Mouse (Mus musculus) spleen, adult 12 weeks (tissue): ENCODE results near the gene Il20rb.

ENCODE experiments used
- DNase-seq: peaks from one replicate; pipeline ENCODE4 v3.0.0; 2022; ENCODE audit warnings: low spot score

Il20rb gene

DNA sequence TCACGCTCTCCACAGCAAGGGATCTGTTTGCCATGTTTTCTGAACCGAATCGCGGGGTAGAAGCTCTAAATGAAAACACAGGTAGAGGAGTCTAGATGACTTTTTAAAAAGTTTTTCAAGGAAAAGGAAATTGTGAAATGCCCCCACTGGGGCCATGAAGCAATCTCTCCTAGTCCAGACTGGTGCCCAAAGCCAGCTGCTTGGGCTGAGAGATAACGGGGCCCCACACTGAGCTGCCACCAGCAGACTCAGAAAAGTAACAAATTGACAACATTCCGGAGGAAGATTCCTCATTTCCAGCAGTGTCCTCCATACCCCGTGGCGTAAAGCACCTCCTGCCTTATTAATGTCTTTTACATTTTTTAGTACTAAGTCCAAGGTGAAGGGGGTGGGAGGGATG is 66.9 kb downstream of the Il20rb start:
- no peak for DNase-seq

DNA sequence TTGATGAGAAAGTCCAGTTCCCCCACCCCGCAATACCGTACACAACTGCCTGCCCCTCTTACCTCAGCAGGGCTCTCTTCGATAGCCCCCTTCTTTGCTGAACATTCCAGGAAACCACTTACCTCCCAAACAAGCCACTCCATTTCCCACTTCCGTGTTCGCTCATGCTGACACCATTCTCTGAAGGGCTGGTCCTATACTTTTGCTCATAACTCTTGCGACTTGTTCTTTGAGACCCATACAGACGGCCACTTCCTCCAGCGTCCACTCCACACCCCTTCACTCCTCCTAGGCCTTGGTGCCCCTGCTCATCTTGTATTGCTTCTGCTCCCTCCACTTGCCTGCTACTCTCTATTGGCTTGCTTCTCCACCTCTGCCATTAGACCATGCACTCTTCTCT is 67.5 kb downstream of the Il20rb start:
- no peak for DNase-seq

DNA sequence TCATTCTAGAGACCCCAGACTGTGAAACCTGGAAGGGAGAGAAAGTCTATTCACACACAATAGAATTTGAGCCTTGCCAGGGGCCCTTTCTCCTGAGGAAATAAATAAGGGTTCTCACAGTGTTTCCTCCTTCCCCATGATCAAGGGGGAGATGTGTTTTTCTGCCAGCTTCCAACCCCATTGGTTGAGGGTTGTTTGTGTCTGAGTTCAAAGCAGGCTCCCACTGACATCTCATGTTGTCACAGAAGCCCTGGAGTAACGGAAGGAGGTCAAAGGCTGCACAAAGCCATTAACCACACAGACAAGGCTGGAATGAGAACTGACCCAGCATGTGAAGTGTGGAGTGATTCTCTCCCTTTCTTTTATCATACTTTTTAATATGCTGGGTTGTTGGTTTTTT is 69.8 kb downstream of the Il20rb start:
- DNase-seq: no peak

DNA sequence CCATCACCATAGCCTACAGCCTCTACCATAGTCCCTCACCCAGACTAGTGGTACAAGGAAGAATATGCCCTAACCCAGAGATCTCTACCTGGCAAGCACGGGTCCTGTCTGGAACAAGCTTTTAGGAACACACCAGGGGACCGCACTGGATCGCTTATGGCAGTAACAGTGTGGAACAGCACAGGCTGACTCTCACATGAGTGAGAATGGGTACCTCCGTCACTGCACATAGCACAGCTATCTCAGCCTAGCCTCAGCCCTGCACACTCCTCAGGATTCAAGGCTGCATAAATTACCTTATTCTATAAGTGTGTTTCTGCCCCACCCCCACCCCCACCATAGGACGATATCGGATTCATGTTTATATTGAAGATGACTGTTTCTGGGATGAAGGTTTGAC is 70.3 kb downstream of the Il20rb start:
- DNase-seq: no peak

DNA sequence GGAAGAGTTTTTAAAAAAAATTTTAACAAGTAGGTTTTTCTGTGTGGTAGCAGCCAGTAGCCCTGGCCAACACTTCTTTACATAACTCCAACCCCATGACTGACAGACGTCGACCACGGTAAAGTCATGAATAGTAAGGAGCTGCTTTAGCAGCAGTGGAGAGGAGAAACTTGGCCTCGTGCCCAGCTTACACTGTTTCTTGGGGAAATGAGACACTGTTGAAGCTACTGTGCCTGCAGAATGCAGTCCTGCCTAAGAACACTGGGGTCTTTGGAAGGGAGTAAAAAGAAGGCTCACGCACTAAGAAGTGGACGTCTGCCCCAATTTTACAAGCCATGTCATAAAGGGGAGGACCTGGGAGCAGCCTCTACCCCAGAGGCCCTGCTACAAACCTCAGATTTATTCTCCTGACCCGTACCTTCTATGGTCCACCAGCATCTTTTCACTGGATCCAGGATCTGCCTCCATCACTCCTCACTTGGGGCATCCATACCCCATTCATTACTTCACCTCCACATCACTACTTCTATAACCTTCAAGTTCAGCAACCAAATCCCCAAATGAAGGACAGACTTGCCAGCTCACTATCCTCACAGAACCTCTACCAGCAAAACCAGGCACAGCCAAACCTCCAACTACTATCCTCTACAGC is 71.1 kb downstream of the Il20rb start:
- DNase-seq: no peak
